In genomic region chr17:27574470-27575115, GRCm38 (mm10) we compare ENCODE assay signal across 9 mouse cellular contexts. TPM values are rescaled to one million over a fixed set of nuclear protein-coding genes. Genes with fewer than 3 reads are reported as not detected.
DNase-seq lines count a peak whose midpoint lies in the region; ATAC-seq and TF ChIP-seq lines count a peak whose summit lies in the region.
"Had no signal": no experiment of that assay in that cellular context is flagged by ENCODE, and none has a peak within 500 bp of the region (broad histone marks: within the 10 kb centered on the region; RNA-seq: fewer than 3 reads in every experiment).

No protein-coding gene starts in this region.

- intact Hi-C loops in gastrocnemius, postnatal 14 days (cut with DNase I; ENCODE audit: low total_unique reads): no loop called here

- no peaks in the 10 kb centered on the region for H3K4me1 ChIP-seq in intestine, postnatal 0 days (replicated peaks; ENCODE audit: control insufficient read depth, insufficient read depth, low read length)

- TF ChIP-seq CTCF in intestine, postnatal 0 days (IDR thresholded peaks at IDR 0.05; ENCODE audit: low read depth): no peak

- no peak overlapping the region for H3K4me3 ChIP-seq in intestine, postnatal 0 days (ENCODE audit: low read depth, low read length)
- H3K4me3 ChIP-seq: liver, embryonic 13.5 days had no signal

- H3K9me3 ChIP-seq in intestine, postnatal 0 days (ENCODE audit: control insufficient read depth): no peaks in the 10 kb centered on the region
- H3K9me3 ChIP-seq: liver, embryonic 13.5 days had no signal

- 88% methylated on average over 16 of the region's 16 CpGs for WGBS in intestine, postnatal 0 days

- H3K36me3 ChIP-seq in intestine, postnatal 0 days (ENCODE audit: control insufficient read depth, insufficient read depth): peaks cover 2% of the 10 kb centered on the region; the same call in 1 of the 2 replicates

- peak; percentile 68 for DNase-seq in layer of hippocampus, adult 11-12 months (ENCODE audit: low spot score)
- DNase-seq in layer of hippocampus, adult 9-10 months (ENCODE audit: low spot score): no peak
- peak; percentile 91 for DNase-seq in cerebellum, adult 11 months
- DNase-seq in gastrocnemius, postnatal 14 days: peak; percentile 88
- DNase-seq in kidney, postnatal 25 days: peak; percentile 49 to 76
- peak; percentile 75 to 92 for DNase-seq in lung, postnatal 4 days
- DNase-seq in thymus, adult 18-20 months: no peak

- ATAC-seq in intestine, postnatal 0 days: no peak

- H3K4me2 ChIP-seq in intestine, postnatal 0 days (replicated peaks; ENCODE audit: low read depth): no peak overlapping the region
- H3K4me2 ChIP-seq: liver, embryonic 13.5 days had no signal

- no peak overlapping the region for H3K27ac ChIP-seq in intestine, postnatal 0 days (ENCODE audit: low read depth, low read length)
- H3K27ac ChIP-seq: liver, embryonic 13.5 days had no signal

- H3K27me3 ChIP-seq in intestine, postnatal 0 days (replicated peaks; ENCODE audit: control insufficient read depth, insufficient read depth, low read length): no peaks in the 10 kb centered on the region
- H3K27me3 ChIP-seq: liver, embryonic 13.5 days had no signal

- no peak overlapping the region for H3K9ac ChIP-seq in intestine, postnatal 0 days (ENCODE audit: low read depth, low read length)

RNA-seq across cellular contexts. Expression of gene AI413582, which starts 9.0 kb away (rescaled TPM):
- total RNA-seq in gastrocnemius, postnatal 14 days (2021): 1 to 10 TPM; 2.6 to 4.4 TPM
- 80.3 and 83.0 TPM in 2 replicates for polyA plus RNA-seq in intestine, postnatal 0 days (2015; fragmentation: Nextera tagmentation; extraction: Ambion mirVana)

RNA-seq across cellular contexts. Expression of gene Hmga1, which starts 18.3 kb away (rescaled TPM):
- 10 to 100 TPM; 17.2 to 18.7 TPM for total RNA-seq in gastrocnemius, postnatal 14 days (2021)
- 108 and 116 TPM in 2 replicates for polyA plus RNA-seq in intestine, postnatal 0 days (2015; fragmentation: Nextera tagmentation; extraction: Ambion mirVana)

RNA-seq across cellular contexts. Expression of gene Nudt3, which starts 48.7 kb away (rescaled TPM):
- total RNA-seq in gastrocnemius, postnatal 14 days (2021): 100 to 1,000 TPM; 218 to 230 TPM
- polyA plus RNA-seq in intestine, postnatal 0 days (2015; fragmentation: Nextera tagmentation; extraction: Ambion mirVana): 43.3 and 43.4 TPM in 2 replicates

RNA-seq across cellular contexts. Expression of gene Grm4, which starts 53.4 kb away (rescaled TPM):
- not detected for total RNA-seq in gastrocnemius, postnatal 14 days (2021)
- polyA plus RNA-seq in intestine, postnatal 0 days (2015; fragmentation: Nextera tagmentation; extraction: Ambion mirVana): 0.47 TPM in 2 replicates
- polyA plus RNA-seq: liver, embryonic 13.5 days had no signal

Comparison
In these comparisons a context has a peak if more than half of its experiments do, and no peak if none do; other contexts are left out.
1. DNase-seq: peak in layer of hippocampus, adult 11-12 months (single experiment), cerebellum, adult 11 months (single experiment), gastrocnemius, postnatal 14 days (single experiment), kidney, postnatal 25 days (2 of 2) and lung, postnatal 4 days (2 of 2); none in layer of hippocampus, adult 9-10 months (single experiment) and thymus, adult 18-20 months (0 of 2).